Mouse (Mus musculus) embryonic facial prominence, embryonic 15.5 days (tissue): Measurements from ENCODE around the gene Clec4b2. TPM values are rescaled to one million over a fixed set of nuclear protein-coding genes. Genes with fewer than 3 reads are reported as not detected.
"Not testable (repeated sequence)": the region's sequence is repeated elsewhere in the genome, so short reads cannot be mapped to it uniquely, and the experiment has no call there.

Experiments used
- ATAC-seq: fragments of 200-750 bp; cut with Nextera tagmentation; 2 replicates; pipeline ENCODE4 v1.8.0; 2017; ENCODE audit warnings: low read depth, moderate TSS enrichment; ENCODE audit not compliant: insufficient number of reproducible peaks, low FRiP score, low TSS enrichment
- H3K27ac ChIP-seq: fragments of 300-500 bp; sonication (generic); replicated peaks from 2 replicates; pipeline ENCODE4 v1.5.1; 2015; ENCODE audit warnings: mild to moderate bottlenecking, inconsistent platforms
- H3K27me3 ChIP-seq: fragments of 300-500 bp; sonication (generic); 2 replicates; pipeline ENCODE4 v1.6.1; 2015; ENCODE audit warnings: inconsistent platforms
- H3K36me3 ChIP-seq: fragments of 300-500 bp; sonication (generic); 2 replicates; pipeline ENCODE4 v1.6.1; 2015; ENCODE audit warnings: mild to moderate bottlenecking, inconsistent platforms
- H3K4me1 ChIP-seq: fragments of 300-500 bp; sonication (generic); 2 replicates; pipeline ENCODE4 v1.6.1; 2015; ENCODE audit warnings: inconsistent platforms
- H3K4me2 ChIP-seq: fragments of 300-500 bp; sonication (generic); replicated peaks from 2 replicates; pipeline ENCODE4 v1.6.1; 2015; ENCODE audit warnings: mild to moderate bottlenecking, inconsistent platforms
- H3K4me3 ChIP-seq: fragments of 300-500 bp; sonication (generic); replicated peaks from 2 replicates; pipeline ENCODE4 v1.5.1; 2015; ENCODE audit warnings: mild to moderate bottlenecking, inconsistent platforms
- H3K9ac ChIP-seq: fragments of 300-500 bp; sonication (generic); 2 replicates; pipeline ENCODE4 v1.6.1; 2015; ENCODE audit warnings: inconsistent platforms
- H3K9me3 ChIP-seq: fragments of 300-500 bp; sonication (generic); replicated peaks from 2 replicates; pipeline ENCODE4 v1.6.1; 2016; ENCODE audit warnings: inconsistent platforms
- WGBS: fragments of 180-500 bp; shearing (Covaris S2); methylation state at CpG from one replicate; pipeline ENCODE4 v1.1.7; 2015; 5-methylcytosine and 5-hydroxymethylcytosine counted together
- polyA plus RNA-seq: library from polyadenylated mRNA; unstranded; fragments of >200 nt; fragmentation: Nextera tagmentation; extraction: Ambion mirVana; gene quantifications from 2 replicates; pipeline ENCODE4 v1.2.1, GENCODE M21; 2015

The Clec4b2 gene
- polyA plus RNA-seq, 1 experiment from 2014 or later = not detected

DNA sequence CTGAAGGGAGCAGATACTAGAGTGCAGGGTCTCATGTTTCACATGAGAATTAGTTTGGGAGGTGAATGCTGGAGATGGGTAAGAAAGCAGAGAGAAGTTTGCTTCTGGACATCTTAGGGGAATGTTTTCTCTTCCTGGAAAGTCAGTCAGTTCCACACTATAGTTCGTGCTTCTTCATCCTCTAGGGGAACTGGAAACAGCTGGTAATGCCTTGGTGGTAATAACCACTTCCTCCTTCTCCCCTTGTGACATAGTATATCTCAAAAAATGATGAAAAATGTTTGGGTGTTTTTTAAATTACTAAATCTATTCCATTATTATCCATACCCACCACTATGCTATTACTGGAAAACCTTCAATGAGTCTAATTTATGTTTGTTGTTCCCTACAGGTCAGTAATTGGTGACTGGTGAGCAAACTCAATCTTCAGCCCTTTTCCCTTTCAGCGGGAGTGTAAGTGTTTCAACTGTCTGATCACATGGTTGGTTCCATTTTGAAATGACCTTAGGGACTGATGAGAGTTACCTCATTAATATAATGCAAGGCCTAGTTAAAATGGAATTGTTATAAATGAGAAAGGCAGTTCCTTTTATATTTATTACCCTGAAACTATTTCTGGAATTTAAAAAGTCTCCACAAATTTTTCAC is 55.0 kb downstream of the Clec4b2 start:
- Histone ChIP-seq H3K36me3 (no peaks in the 10 kb centered on the region), H3K4me1 (no peaks in the 10 kb centered on the region), H3K4me2 (no peak overlapping the region), H3K27ac (no peak overlapping the region), H3K9ac (no peak overlapping the region), H3K4me3 (no peak overlapping the region), H3K27me3 (no peaks in the 10 kb centered on the region), H3K9me3 (no peaks in the 10 kb centered on the region)
- no peak for ATAC-seq
- 57% methylated on average over 2 of the region's 2 CpGs for WGBS

DNA sequence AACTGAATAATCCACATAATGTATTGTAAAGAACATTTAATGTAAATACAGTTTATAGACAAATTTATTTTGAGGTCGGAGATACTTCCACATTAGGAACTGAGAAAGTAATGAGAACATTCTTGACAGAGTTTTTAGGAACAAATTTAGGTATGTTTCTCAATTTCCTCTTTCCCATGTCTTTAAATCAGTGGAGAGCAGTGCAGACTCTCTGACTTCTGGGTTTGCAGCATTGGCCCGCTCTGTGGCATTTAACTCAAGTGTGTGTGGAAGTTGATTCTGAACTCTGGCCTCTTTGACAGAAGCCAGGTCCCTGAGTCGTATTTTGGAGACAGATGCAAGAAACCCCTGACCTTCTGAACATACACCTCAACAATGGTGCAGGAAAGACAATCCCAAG is 57.0 kb downstream of the Clec4b2 start, which contains the start of gene Clec4n:
Gene Clec4n, plus strand, starts transcription at position 200 of the 400 bp plus-strand sequence.
- Histone ChIP-seq H3K4me3 (no peak within 1 kb of the TSS), H3K4me1 (no peaks in the 10 kb centered on the region), H3K36me3 (no peaks in the 10 kb centered on the region), H3K4me2 (no peak within 1 kb of the TSS), H3K9me3 (no peaks in the 10 kb centered on the region), H3K27me3 (no peaks in the 10 kb centered on the region), H3K27ac (no peak within 1 kb of the TSS), H3K9ac (no peak within 1 kb of the TSS)
- no peak for ATAC-seq
- 65% methylated on average over 3 of the region's 3 CpGs for WGBS

DNA sequence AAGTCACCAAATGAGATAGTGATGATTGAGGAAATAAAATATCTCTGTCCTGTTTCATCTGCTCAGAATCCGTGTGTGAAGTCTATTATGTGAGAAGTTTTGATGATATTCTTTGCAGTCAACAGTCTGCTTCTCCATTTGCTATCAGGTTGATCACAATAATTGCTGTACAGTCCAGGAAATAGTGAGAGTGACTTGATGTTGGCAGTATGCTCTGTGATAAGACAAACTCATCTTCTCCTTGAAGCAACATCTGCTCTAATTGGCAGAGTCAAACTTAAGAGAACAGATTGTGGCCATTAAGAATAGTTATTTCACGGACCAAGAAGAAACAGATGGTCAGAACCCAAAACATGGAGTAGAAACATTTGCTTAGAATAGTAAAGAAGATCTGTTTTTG is 58.5 kb downstream of the Clec4b2 start:
- H3K27ac ChIP-seq = no peak overlapping the region
- no peaks in the 10 kb centered on the region for H3K9me3 ChIP-seq
- no peak overlapping the region for H3K4me2 ChIP-seq
- H3K4me3 ChIP-seq = no peak overlapping the region
- no peak overlapping the region for H3K9ac ChIP-seq
- WGBS = 63% methylated on average over 2 of the region's 2 CpGs
- no peaks in the 10 kb centered on the region for H3K27me3 ChIP-seq
- no peaks in the 10 kb centered on the region for H3K36me3 ChIP-seq
- no peaks in the 10 kb centered on the region for H3K4me1 ChIP-seq
- ATAC-seq = no peak

DNA sequence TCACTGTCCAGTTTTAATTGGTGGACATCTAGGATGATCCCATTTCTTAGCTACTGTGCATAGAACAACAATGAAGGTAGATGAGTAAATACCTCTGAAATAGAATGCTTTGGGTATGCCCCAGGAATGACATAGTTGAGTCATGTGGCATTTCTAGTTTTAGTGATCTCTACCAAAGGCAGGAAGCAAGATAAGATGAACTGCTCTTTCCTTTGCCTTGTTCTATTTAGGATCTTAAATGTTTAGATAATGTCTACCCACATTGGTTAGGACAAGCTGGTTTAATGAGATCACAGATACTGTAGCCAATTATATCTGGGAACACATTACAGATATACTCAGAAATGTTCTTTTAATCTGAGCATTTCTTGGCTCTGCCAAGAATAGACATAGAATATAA is 64.9 kb downstream of the Clec4b2 start:
- Histone ChIP-seq H3K4me2 (no peak overlapping the region), H3K4me1 (no peaks in the 10 kb centered on the region), H3K9ac (no peak overlapping the region), H3K9me3 (no peaks in the 10 kb centered on the region), H3K36me3 (no peaks in the 10 kb centered on the region), H3K27me3 (no peaks in the 10 kb centered on the region), H3K27ac (no peak overlapping the region), H3K4me3 (no peak overlapping the region)
- no peak for ATAC-seq

DNA sequence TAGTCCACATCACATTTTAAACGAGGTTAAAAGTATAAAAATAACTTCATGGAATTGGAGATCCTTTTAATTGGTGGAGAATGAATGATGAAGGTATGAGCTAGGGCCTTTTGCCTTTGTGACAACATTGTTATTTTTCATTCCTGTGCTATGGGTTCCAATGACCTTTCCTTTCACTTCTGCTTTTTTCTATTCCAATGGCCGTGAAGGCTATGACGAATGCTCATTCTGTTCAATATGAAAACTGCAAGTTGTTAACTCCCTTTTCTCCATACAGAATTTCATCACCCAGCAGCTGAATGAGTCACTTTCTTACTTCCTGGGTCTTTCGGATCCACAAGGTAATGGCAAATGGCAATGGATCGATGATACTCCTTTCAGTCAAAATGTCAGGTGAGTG is 71.5 kb downstream of the Clec4b2 start:
- H3K27me3 ChIP-seq = no peaks in the 10 kb centered on the region
- no peak overlapping the region for H3K27ac ChIP-seq
- H3K9ac ChIP-seq = no peak overlapping the region
- no peaks in the 10 kb centered on the region for H3K36me3 ChIP-seq
- no peak for ATAC-seq
- H3K4me3 ChIP-seq = no peak overlapping the region
- 85% methylated on average over 5 of the region's 5 CpGs for WGBS
- H3K4me1 ChIP-seq = no peaks in the 10 kb centered on the region
- H3K4me2 ChIP-seq = no peak overlapping the region
- H3K9me3 ChIP-seq = no peaks in the 10 kb centered on the region

DNA sequence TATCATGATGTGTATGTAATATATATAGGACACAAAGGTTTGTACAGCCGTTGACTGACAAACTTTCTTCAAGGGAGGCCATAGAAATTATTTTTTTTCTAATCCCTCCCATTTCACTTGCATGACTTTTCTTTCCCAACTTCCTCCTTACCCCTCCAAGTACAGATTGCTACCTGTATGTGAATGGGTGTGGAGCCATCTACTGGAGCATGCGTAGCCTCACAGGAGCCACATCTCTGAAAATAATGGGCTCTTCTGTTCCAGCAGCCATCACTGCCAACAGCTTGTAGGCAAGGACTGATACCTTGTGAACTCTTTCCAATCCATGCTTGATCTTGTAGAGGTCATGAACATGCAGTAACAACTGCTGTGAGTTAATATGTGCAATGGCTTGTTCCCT is 76.2 kb downstream of the Clec4b2 start:
- H3K27ac ChIP-seq, H3K4me1 ChIP-seq, ATAC-seq, H3K27me3 ChIP-seq, H3K4me2 ChIP-seq, H3K9me3 ChIP-seq, H3K9ac ChIP-seq, H3K4me3 ChIP-seq, H3K36me3 ChIP-seq: not testable (repeated sequence)
- 78% methylated on average over 2 of the region's 2 CpGs for WGBS

DNA sequence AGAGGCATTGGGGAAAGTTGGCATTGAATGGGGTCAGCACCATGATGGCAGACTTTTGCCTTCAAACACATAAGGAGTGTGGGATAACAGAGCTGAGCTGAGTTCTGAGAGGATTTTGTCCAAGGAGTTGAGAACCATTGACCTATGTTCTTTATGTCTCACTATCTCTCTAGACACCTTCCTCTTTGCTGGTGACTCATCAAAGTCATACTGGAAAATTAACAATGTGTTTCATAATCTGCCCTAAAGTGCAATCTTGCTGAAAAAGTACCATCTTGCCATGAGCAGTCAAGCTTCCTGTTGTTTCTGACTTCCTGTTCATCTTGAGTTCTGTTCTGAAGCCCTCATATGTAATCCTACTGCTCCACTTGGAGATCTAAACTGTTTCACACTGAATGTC is 80.0 kb downstream of the Clec4b2 start:
- no peak for ATAC-seq
- Histone ChIP-seq H3K27ac (no peak overlapping the region), H3K36me3 (no peaks in the 10 kb centered on the region)

More for the DNA sequence above, 80.0 kb downstream of the Clec4b2 start:
- Histone ChIP-seq H3K4me2 (no peak overlapping the region), H3K27me3 (no peaks in the 10 kb centered on the region), H3K4me3 (no peak overlapping the region), H3K9ac (no peak overlapping the region), H3K4me1 (no peaks in the 10 kb centered on the region), H3K9me3 (no peaks in the 10 kb centered on the region)

Other genes with a start within 250 kb of the Clec4b2 start
- gene Clec4a3, start 220.4 kb upstream of the Clec4b2 start, polyA plus RNA-seq = 5.4 and 6.5 TPM in 2 replicates
- not detected in 2 replicates for gene Clec4a4, start 182.5 kb upstream of the Clec4b2 start, polyA plus RNA-seq
- gene Clec4b1, start 122.9 kb upstream of the Clec4b2 start, polyA plus RNA-seq = 0.32 TPM in 1 of 2 replicates, not detected in the other
- gene Clec4a2, start 66.5 kb upstream of the Clec4b2 start, polyA plus RNA-seq = 5.7 and 7.5 TPM in 2 replicates
- 4.9 and 5.0 TPM in 2 replicates for gene Clec4n, start 57.0 kb downstream of the Clec4b2 start, polyA plus RNA-seq
- gene Clec4d, start 89.2 kb downstream of the Clec4b2 start, polyA plus RNA-seq = 0.35 and 0.36 TPM in 2 replicates
- gene Clec4e, start 117.0 kb downstream of the Clec4b2 start, polyA plus RNA-seq = 0.32 TPM in 1 of 2 replicates, not detected in the other
- not detected in 2 replicates for gene Vmn2r19, start 135.4 kb downstream of the Clec4b2 start, polyA plus RNA-seq
- not detected in 2 replicates for gene Vmn2r20, start 245.2 kb downstream of the Clec4b2 start, polyA plus RNA-seq